ENCODE assay signal across 9 mouse cellular contexts in the genomic region with DNA sequence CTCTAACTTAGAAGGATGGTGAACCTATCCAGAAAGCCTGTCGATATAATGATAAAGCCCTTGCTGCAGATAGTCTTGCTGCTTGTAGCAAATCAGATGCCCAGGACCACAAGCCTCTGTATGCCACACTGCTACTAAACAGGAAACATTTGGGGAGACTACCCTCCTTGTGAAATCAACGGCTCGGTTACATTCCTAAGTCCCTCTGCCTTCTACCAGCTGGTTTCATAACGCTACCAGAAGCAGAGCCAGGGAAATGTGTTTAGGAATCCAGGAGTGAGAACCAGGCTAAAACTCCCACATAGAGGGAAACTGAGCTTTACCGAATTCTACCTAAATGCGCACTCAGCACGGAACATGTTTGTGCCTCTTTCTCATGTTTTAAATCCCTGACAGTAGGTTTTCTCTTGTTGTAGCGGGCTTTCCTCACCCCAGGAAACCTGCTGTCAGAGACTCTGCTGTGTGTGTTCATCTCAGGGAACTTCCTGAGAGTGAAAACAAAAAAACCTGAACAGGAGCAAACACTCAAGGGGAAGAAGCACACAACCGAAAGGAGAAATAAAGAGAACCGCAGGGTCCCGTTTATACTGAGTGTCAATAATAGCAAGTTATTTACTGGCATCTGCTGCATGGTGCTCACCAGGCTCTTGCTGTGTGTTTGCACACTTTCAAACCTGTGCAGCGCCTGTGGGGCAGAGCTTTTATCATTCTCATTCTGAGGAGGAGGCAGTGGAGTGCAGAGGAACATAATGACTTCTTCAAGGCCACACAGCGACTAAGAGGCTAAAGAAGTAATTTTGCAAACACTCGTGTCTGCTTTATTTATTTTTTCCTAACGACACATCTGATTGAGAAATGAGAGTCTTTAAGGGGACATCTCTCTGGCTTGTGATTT. TPM values are rescaled to one million over a fixed set of nuclear protein-coding genes. Genes with fewer than 3 reads are reported as not detected.
DNase-seq lines count a peak whose midpoint lies in the region; ATAC-seq and TF ChIP-seq lines count a peak whose summit lies in the region.
"Had no signal": no experiment of that assay in that cellular context is flagged by ENCODE, and none has a peak within 500 bp of the region (broad histone marks: within the 10 kb centered on the region; RNA-seq: fewer than 3 reads in every experiment).

No protein-coding gene starts in this region.

- no peak for ATAC-seq in embryonic facial prominence, embryonic 13.5 days (ENCODE audit: insufficient number of reproducible peaks, insufficient read depth, low FRiP score, low TSS enrichment, low read depth)
- ATAC-seq in monocyte, adult 5-6 weeks (replicated peaks; ENCODE audit: insufficient number of reproducible peaks, low FRiP score, low TSS enrichment, poor library complexity, severe bottlenecking), result no peak

- peaks cover 1% of the 10 kb centered on the region; the same call in 1 of the 2 replicates for H3K27me3 ChIP-seq in embryonic facial prominence, embryonic 13.5 days
- H3K27me3 ChIP-seq: embryonic facial prominence, embryonic 15.5 days had no signal

- intact Hi-C loops in left cerebral cortex, adult 2 months (cut with DNase I), result no loop called here
- intact Hi-C loops in left cerebral cortex, postnatal 4 days (cut with DNase I), result no loop called here

- H3K9ac ChIP-seq in embryonic facial prominence, embryonic 13.5 days, result no peak overlapping the region
- H3K9ac ChIP-seq: embryonic facial prominence, embryonic 15.5 days had no signal

- peak overlapping the region; percentile 30 for H3K4me2 ChIP-seq in embryonic facial prominence, embryonic 13.5 days
- H3K4me2 ChIP-seq: embryonic facial prominence, embryonic 15.5 days had no signal

- TF ChIP-seq CTCF in left cerebral cortex, adult 2 months (IDR thresholded peaks at IDR 0.05), result no peak

- H3K27ac ChIP-seq in left cerebral cortex, adult 2 months, result no peak overlapping the region; the same call in 1 of the 2 replicates
- no peak overlapping the region for H3K27ac ChIP-seq in embryonic facial prominence, embryonic 13.5 days
- H3K27ac ChIP-seq: embryonic facial prominence, embryonic 15.5 days had no signal

- no peaks in the 10 kb centered on the region for H3K36me3 ChIP-seq in embryonic facial prominence, embryonic 13.5 days
- H3K36me3 ChIP-seq: embryonic facial prominence, embryonic 15.5 days had no signal

- H3K4me1 ChIP-seq in embryonic facial prominence, embryonic 13.5 days, result peaks cover 10% of the 10 kb centered on the region
- H3K4me1 ChIP-seq: embryonic facial prominence, embryonic 15.5 days had no signal

- 44% methylated on average over 15 of the region's 15 CpGs for WGBS in embryonic facial prominence, embryonic 13.5 days

- DNase-seq in embryo, embryonic 10.5 days (ENCODE audit: low spot score), result peak; percentile 5
- DNase-seq in embryo, embryonic 10 days (ENCODE audit: low spot score), result no peak
- peak in 1 of 2 experiments; percentile 13 for DNase-seq in left cerebral cortex, adult 2 months (ENCODE audit: extremely low spot score in 1 of 2, low spot score in 2 of 2)
- no peak for DNase-seq in left cerebral cortex, postnatal 4 days
- peak; percentile 20 for DNase-seq in lung, postnatal 25 days (ENCODE audit: low spot score)
- no peak for DNase-seq in spleen, adult 12 weeks (ENCODE audit: low spot score)

- H3K4me3 ChIP-seq in left cerebral cortex, adult 2 months, result peak overlapping the region; percentile 25
- H3K4me3 ChIP-seq in embryonic facial prominence, embryonic 13.5 days, result no peak overlapping the region
- H3K4me3 ChIP-seq: embryonic facial prominence, embryonic 15.5 days had no signal

- no peaks in the 10 kb centered on the region for H3K9me3 ChIP-seq in embryonic facial prominence, embryonic 13.5 days
- H3K9me3 ChIP-seq: embryonic facial prominence, embryonic 15.5 days had no signal

RNA-seq across cellular contexts. Expression of gene Slc19a2, which starts 30.8 kb away (rescaled TPM):
- total RNA-seq in left cerebral cortex, adult 2 months (2021), result 10 to 100 TPM; 14.4 to 16.2 TPM
- 1 to 10 TPM; 8.9 to 9.1 TPM for total RNA-seq in left cerebral cortex, postnatal 4 days (2021)
- polyA plus RNA-seq in embryonic facial prominence, embryonic 13.5 days (2015; fragmentation: Nextera tagmentation; extraction: Ambion mirVana), result 6.7 and 6.8 TPM in 2 replicates
- total RNA-seq in monocyte, adult 5-6 weeks (2017), result 4.5 to 5.2 TPM (median 4.5 TPM) in 3 replicates

RNA-seq across cellular contexts. Expression of gene Ccdc181, which starts 57.3 kb away (rescaled TPM):
- 10 to 100 TPM; 21.7 to 23.9 TPM for total RNA-seq in left cerebral cortex, adult 2 months (2021)
- 10 to 100 TPM; 21.2 to 22.3 TPM for total RNA-seq in left cerebral cortex, postnatal 4 days (2021)
- 5.1 and 6.8 TPM in 2 replicates for polyA plus RNA-seq in embryonic facial prominence, embryonic 13.5 days (2015; fragmentation: Nextera tagmentation; extraction: Ambion mirVana)
- 10.4 to 14.3 TPM (median 13.2 TPM) in 3 replicates for total RNA-seq in monocyte, adult 5-6 weeks (2017)

Comparison
In these comparisons a context has a peak if more than half of its experiments do, and no peak if none do; other contexts are left out.
1. DNase-seq: peak in embryo, embryonic 10.5 days (single experiment) and lung, postnatal 25 days (single experiment); none in embryo, embryonic 10 days (single experiment), left cerebral cortex, postnatal 4 days (single experiment) and spleen, adult 12 weeks (single experiment).